Mouse (Mus musculus) brain, embryonic 14.5 days (tissue): ENCODE results near the gene Fbln2. TPM values are rescaled to one million over a fixed set of nuclear protein-coding genes. Genes with fewer than 3 reads are reported as not detected.

Experiments used
- DNase-seq: peaks from one replicate; pipeline ENCODE4 v3.0.0-alpha.2; 2011; ENCODE audit warnings: low read depth
- CTCF ChIP-seq: fragments of 200-500 bp; IDR thresholded peaks from 2 replicates; pipeline ENCODE4 v1.5.1; 2012; ENCODE audit warnings: inconsistent platforms, mild to moderate bottlenecking, moderate library complexity, borderline replicate concordance; ENCODE audit not compliant: insufficient read depth, insufficient read length; ENCODE audit errors: extremely low read depth
- POLR2A ChIP-seq: fragments of 200-500 bp; IDR thresholded peaks from 2 replicates; pipeline ENCODE4 v1.6.1; 2012; ENCODE audit warnings: mild to moderate bottlenecking, inconsistent platforms, borderline replicate concordance; ENCODE audit not compliant: poor library complexity, insufficient read depth, insufficient read length, severe bottlenecking; ENCODE audit errors: extremely low read depth
- polyA plus RNA-seq: library from polyadenylated mRNA; depleted of rRNA; stranded (reverse); fragments of >200 nt; gene quantifications from 2 replicates; pipeline ENCODE4 v1.2.3, GENCODE M21; 2012

The Fbln2 gene
- polyA plus RNA-seq, 1 experiment, result 40.5 TPM

DNA sequence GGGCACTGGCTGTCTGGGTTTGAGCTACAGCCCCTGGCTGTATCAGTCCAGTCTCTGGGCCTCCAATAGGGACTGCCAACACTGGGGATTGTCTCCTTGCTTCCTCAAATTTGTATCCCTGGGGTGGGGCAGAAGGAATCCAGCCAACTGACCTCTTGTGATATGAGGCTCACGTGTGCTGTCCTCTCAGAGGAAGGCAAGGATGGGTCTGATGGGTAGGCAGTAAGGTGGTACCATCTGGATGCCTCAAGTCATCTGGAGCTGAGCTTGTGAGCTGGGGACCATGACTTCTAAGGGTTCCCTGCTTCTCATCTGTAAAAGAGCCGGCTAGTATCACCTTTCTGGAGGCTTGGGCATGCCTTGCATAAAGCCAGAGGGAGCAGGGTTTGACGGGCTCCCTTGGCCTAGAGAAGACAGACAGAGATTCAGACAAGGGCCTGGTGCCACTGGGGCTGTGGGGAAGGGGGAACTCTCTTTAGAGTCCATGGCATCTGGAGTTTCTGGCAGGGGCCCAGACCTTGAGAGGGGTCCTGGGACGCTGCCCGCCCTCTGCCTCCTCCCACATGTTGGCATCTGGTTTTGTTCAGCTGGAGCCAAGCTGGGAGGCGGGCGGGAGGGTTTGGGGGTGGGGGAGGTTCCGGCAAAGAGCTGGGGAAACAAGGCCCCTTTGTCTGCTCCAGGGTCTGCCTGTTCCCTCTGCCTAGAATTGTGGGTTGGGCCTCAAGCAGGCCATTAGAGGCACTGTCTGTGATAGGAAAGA lies 11.6 kb upstream of the Fbln2 start:
- peak; percentile 90 for DNase-seq

DNA sequence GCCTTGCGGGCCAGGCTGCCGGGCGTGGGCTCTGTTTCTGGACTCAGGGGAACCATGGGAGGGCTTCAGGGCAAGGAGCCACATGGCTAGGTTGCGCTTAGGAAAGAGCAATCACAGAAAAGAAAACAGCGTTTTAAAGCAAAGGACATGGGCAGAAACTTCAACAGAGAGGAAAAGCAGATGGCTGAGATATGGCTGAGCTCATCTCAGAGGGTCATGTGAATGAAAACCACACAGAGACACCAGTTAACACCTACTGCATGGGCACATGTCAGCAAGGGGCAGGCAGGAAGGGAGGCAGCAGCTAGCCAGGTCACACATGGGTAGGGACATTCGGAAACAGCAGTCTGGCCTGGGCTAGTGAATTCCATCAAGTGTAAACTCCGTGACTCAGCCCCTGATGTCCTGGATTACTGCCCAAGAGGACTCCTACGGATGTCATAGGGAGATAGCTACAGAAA lies 10.3 kb upstream of the Fbln2 start:
- TF ChIP-seq CTCF (no peak), POLR2A (no peak)
- DNase-seq, result no peak

More for the DNA sequence above, 11.6 kb upstream of the Fbln2 start:
- TF ChIP-seq POLR2A, result no peak
- TF ChIP-seq CTCF, result no peak

DNA sequence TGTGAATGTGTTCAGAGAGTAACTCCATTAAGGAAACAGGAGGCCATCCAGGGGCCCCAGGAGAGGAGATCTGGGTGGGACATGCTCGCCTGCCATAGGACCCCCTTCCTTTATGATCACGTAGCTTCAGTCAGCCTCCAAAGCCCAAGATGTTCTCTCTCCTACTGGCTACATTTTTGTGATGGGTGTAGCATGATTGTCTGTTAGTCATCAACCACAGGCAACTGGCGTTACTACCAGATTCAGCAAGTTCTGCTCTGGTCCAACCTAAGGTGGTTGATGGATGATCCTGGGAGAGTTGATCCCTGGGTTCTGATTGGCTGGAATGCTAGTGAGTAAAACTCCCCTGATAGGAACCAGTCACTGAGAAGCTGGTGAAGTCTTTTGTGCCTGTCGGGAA lies 9.7 kb upstream of the Fbln2 start:
- no peak for TF ChIP-seq CTCF
- no peak for TF ChIP-seq POLR2A
- DNase-seq, result no peak

GRCm38 (mm10) chr6:91205346-91205745 lies 6.9 kb upstream of the Fbln2 start:
- TF ChIP-seq CTCF (no peak), POLR2A (no peak)

DNA sequence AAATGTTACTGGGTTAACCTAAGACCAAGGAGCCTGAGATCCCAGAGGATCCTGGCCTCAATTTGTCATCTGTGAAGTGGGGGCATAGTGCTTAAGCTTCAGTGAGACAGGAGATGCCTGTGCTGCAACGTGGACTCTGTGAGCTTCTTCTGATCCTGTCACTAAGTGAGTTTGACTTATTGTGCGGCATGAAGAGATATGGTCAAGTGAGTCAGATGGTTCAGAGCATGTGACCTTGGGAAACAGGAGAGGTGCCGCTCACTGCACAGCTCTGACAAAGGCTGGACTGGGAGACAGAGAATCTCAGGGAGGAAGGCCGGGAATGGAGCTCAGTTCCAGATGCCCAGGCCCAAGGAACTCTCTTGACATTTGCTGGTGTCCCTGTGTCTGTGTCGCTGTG lies 6.5 kb upstream of the Fbln2 start:
- no peak for DNase-seq
- TF ChIP-seq POLR2A, result no peak
- TF ChIP-seq CTCF, result no peak

More at GRCm38 (mm10) chr6:91205346-91205745, 6.9 kb upstream of the Fbln2 start:
- DNase-seq, result no peak

- TF ChIP-seq CTCF (no peak), POLR2A (no peak)
- DNase-seq, result no peak
Observed at GRCm38 (mm10) chr6:91207491-91207890, 4.8 kb upstream of the Fbln2 start.

- TF ChIP-seq POLR2A, result no peak
- no peak for TF ChIP-seq CTCF
- peak; percentile 23 for DNase-seq
Observed at GRCm38 (mm10) chr6:91209780-91210179, 2.5 kb upstream of the Fbln2 start.

DNA sequence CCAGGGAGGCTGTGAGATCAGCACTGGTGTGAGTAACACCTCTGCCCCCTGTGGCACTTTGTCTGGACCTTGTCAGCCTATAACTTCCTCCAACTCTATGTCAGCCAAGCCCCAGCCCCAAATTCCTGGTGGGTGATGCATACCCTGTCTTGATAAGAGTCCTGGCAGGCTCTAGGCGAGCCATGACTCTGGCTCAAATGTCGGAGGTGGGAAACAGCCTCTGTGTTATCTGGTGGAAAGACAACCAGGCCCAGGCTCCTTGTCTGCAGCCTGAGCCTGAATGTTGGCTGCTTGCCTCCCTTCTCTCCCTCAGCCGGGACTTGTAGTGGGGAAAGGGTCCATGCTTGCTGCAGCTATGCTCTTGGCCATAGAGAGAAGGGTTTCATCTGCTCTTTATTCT lies 1.4 kb upstream of the Fbln2 start:
- DNase-seq, result no peak
- TF ChIP-seq CTCF, result no peak

- TF ChIP-seq CTCF (no peak), POLR2A (no peak)
- DNase-seq, result peak; percentile 81
Observed at GRCm38 (mm10) chr6:91212571-91212970, 316 bp downstream of the Fbln2 start.

GRCm38 (mm10) chr6:91213287-91214218 lies 1.3 kb downstream of the Fbln2 start:
- DNase-seq, result no peak
- TF ChIP-seq POLR2A (no peak), CTCF (no peak)

GRCm38 (mm10) chr6:91215454-91215853 lies 3.2 kb downstream of the Fbln2 start:
- no peak for TF ChIP-seq POLR2A
- TF ChIP-seq CTCF, result no peak

DNA sequence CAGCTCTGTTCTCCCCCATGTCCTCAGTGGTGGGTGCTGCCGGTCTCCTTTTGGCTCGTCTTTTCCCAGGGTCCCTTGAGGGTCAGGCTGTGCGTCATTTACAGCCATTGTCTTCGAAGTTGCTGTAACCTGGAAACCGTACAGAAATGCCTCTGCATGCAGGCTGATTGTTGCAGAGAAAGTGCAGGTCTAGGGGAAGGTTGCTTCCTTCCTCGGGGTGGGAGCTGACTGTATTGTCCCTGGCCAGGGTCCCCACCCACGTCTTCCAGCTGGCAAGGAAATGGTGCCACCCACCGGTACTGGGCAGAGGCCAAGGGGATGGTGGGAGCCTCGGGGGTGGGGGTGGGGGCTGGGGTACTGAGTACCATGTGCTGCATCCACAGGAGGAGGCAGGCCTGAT lies 6.2 kb downstream of the Fbln2 start:
- DNase-seq, result peak; percentile 18
- TF ChIP-seq POLR2A (no peak), CTCF (no peak)

More at GRCm38 (mm10) chr6:91215454-91215853, 3.2 kb downstream of the Fbln2 start:
- DNase-seq, result no peak

GRCm38 (mm10) chr6:91218871-91219270 lies 6.6 kb downstream of the Fbln2 start:
- no peak for DNase-seq
- TF ChIP-seq POLR2A (no peak), CTCF (no peak)
